Mouse (Mus musculus): Measurements from ENCODE around the gene Camkk1. TPM values are rescaled to one million over a fixed set of nuclear protein-coding genes. Genes with fewer than 3 reads are reported as not detected.

Gene Camkk1
- total RNA-seq, 2 experiments from 2014 or later = 0.35 to 1.2 TPM

Other genes starting within 250 kb of the Camkk1 start
- 4.2 and 4.3 TPM in 2 replicates for gene Cyb5d2, start 222.9 kb upstream of the Camkk1 start, total RNA-seq (2015)
- 3.7 and 4.9 TPM in 2 replicates for gene Cyb5d2, start 222.9 kb upstream of the Camkk1 start, total RNA-seq (2017)
- gene Zzef1, start 222.8 kb upstream of the Camkk1 start, total RNA-seq (2015) = 18.2 and 24.5 TPM in 2 replicates
- gene Zzef1, start 222.8 kb upstream of the Camkk1 start, total RNA-seq (2017) = 18.1 and 25.2 TPM in 2 replicates
- gene Atp2a3, start 57.8 kb upstream of the Camkk1 start, total RNA-seq (2015) = 52.1 and 63.7 TPM in 2 replicates
- 74.9 and 82.5 TPM in 2 replicates for gene Atp2a3, start 57.8 kb upstream of the Camkk1 start, total RNA-seq (2017)
- gene P2rx1, start 19.9 kb upstream of the Camkk1 start, total RNA-seq (2015) = 6.8 and 9.3 TPM in 2 replicates
- 3.8 and 5.2 TPM in 2 replicates for gene P2rx1, start 19.9 kb upstream of the Camkk1 start, total RNA-seq (2017)
- gene Ncbp3, start 28.8 kb downstream of the Camkk1 start, total RNA-seq (2015) = 9.6 and 10.2 TPM in 2 replicates
- 12.7 and 15.1 TPM in 2 replicates for gene Ncbp3, start 28.8 kb downstream of the Camkk1 start, total RNA-seq (2017)
- gene Itgae, start 71.6 kb downstream of the Camkk1 start, total RNA-seq (2015) = 0.07 TPM in 1 of 2 replicates, not detected in the other
- 0.20 TPM in 1 of 2 replicates, not detected in the other for gene Itgae, start 71.6 kb downstream of the Camkk1 start, total RNA-seq (2017)
- 17.2 and 19.0 TPM in 2 replicates for gene Haspin, start 119.3 kb downstream of the Camkk1 start, total RNA-seq (2015)
- gene Haspin, start 119.3 kb downstream of the Camkk1 start, total RNA-seq (2017) = 17.7 and 24.1 TPM in 2 replicates
- gene P2rx5, start 141.4 kb downstream of the Camkk1 start, total RNA-seq (2015) = not detected in 2 replicates
- not detected in 2 replicates for gene P2rx5, start 141.4 kb downstream of the Camkk1 start, total RNA-seq (2017)
- 78.9 and 81.7 TPM in 2 replicates for gene Emc6, start 158.0 kb downstream of the Camkk1 start, total RNA-seq (2015)
- gene Emc6, start 158.0 kb downstream of the Camkk1 start, total RNA-seq (2017) = 54.2 and 60.2 TPM in 2 replicates
- 6.7 and 10.0 TPM in 2 replicates for gene Tax1bp3, start 158.1 kb downstream of the Camkk1 start, total RNA-seq (2015)
- gene Tax1bp3, start 158.1 kb downstream of the Camkk1 start, total RNA-seq (2017) = 4.9 and 7.2 TPM in 2 replicates
- gene Ctns, start 180.0 kb downstream of the Camkk1 start, total RNA-seq (2015) = 14.4 and 16.3 TPM in 2 replicates
- gene Ctns, start 180.0 kb downstream of the Camkk1 start, total RNA-seq (2017) = 13.5 and 15.8 TPM in 2 replicates
- gene Shpk, start 180.5 kb downstream of the Camkk1 start, total RNA-seq (2015) = 1.7 and 1.8 TPM in 2 replicates
- 2.2 and 3.4 TPM in 2 replicates for gene Shpk, start 180.5 kb downstream of the Camkk1 start, total RNA-seq (2017)
- gene Trpv1, start 215.3 kb downstream of the Camkk1 start, total RNA-seq (2015) = not detected in 2 replicates
- not detected in 2 replicates for gene Trpv1, start 215.3 kb downstream of the Camkk1 start, total RNA-seq (2017)
- not detected in 2 replicates for gene Trpv3, start 248.4 kb downstream of the Camkk1 start, total RNA-seq (2015)
- not detected in 2 replicates for gene Trpv3, start 248.4 kb downstream of the Camkk1 start, total RNA-seq (2017)